Mouse (Mus musculus) CH12.LX (cell line): ENCODE measurements around the gene Nck2. TPM values are rescaled to one million over a fixed set of nuclear protein-coding genes. Genes with fewer than 3 reads are reported as not detected.
A peak's percentile ranks its signal among the peaks of the same experiment; 100 is the strongest.

ENCODE experiments used
- DNase-seq: peaks from one replicate; pipeline ENCODE4 v3.0.0-alpha.2; 2013; ENCODE audit errors: extremely low read depth
- H3K27ac ChIP-seq: 2 replicates; pipeline ENCODE4 v1.5.1; 2012; ENCODE audit warnings: low read depth, mild to moderate bottlenecking, control low read depth, moderate library complexity; ENCODE audit not compliant: insufficient read depth
- H3K27me3 ChIP-seq: replicated peaks from 2 replicates; pipeline ENCODE3; 2012; ENCODE audit warnings: inconsistent platforms
- H3K36me3 ChIP-seq, 2 experiments: replicated peaks in 1 of 2; 2 replicates each; pipeline versions ENCODE3 to v1.6.1; 2012; ENCODE audit warnings: inconsistent platforms in 1 of 2, low read length in 1 of 2, mild to moderate bottlenecking in 1 of 2, mixed read lengths in 1 of 2, moderate library complexity in 1 of 2; ENCODE audit not compliant: control insufficient read depth in 1 of 2, insufficient read depth in 1 of 2
- H3K4me1 ChIP-seq, 2 experiments: 2 replicates each; pipeline ENCODE4 v1.6.1; 2012; ENCODE audit warnings: inconsistent platforms in 1 of 2, moderate library complexity in 1 of 2; ENCODE audit not compliant: insufficient read depth in 2 of 2, control insufficient read depth in 1 of 2
- H3K4me2 ChIP-seq: 2 replicates; pipeline ENCODE4 v1.6.1; 2012; ENCODE audit warnings: low read depth, mild to moderate bottlenecking, control low read depth; ENCODE audit not compliant: poor library complexity, insufficient read depth, severe bottlenecking
- H3K4me3 ChIP-seq, 3 experiments: fragments of 150-350 bp in 1 of 3; sonication (generic) in 1 of 3; replicated peaks in 1 of 3; 2 replicates each; pipeline versions ENCODE3 to v1.5.1; 2011 to 2012; ENCODE audit warnings: low read depth in 2 of 3, low read length in 2 of 3, mild to moderate bottlenecking in 2 of 3, moderate library complexity in 2 of 3, control low read depth in 1 of 3, improper control_type of control experiment in 1 of 3, inconsistent platforms in 1 of 3, mixed read lengths in 1 of 3; ENCODE audit not compliant: poor library complexity in 1 of 3
- H3K79me2 ChIP-seq: replicated peaks from 2 replicates; pipeline ENCODE4 v1.6.1; 2012; ENCODE audit warnings: mild to moderate bottlenecking, moderate library complexity; ENCODE audit not compliant: control insufficient read depth, poor library complexity, insufficient read depth, severe bottlenecking; ENCODE audit errors: extremely low read depth
- H3K9ac ChIP-seq: 2 replicates; pipeline ENCODE4 v1.6.1; 2012; ENCODE audit warnings: low read depth, mild to moderate bottlenecking, control low read depth, moderate library complexity; ENCODE audit not compliant: insufficient read depth
- H3K9me3 ChIP-seq: replicated peaks from 2 replicates; pipeline ENCODE3; 2012; ENCODE audit warnings: low read length, inconsistent platforms, mixed read lengths
- BHLHE40 ChIP-seq: IDR thresholded peaks from 2 replicates; pipeline ENCODE4 v1.6.1; 2011; ENCODE audit warnings: mild to moderate bottlenecking, low read depth, low read length, improper control_type of control experiment
- CTCF ChIP-seq, 2 experiments: IDR thresholded peaks in 1 of 2; conservative IDR thresholded peaks in 1 of 2; 2 replicates each; pipeline ENCODE4 v1.5.1; 2011 to 2012; ENCODE audit warnings: low read depth in 2 of 2, low read length in 2 of 2, improper control_type of control experiment in 1 of 2, inconsistent platforms in 1 of 2, mild to moderate bottlenecking in 1 of 2, moderate library complexity in 1 of 2
- E2F4 ChIP-seq: IDR thresholded peaks from 2 replicates; pipeline ENCODE4 v1.6.1; 2011; ENCODE audit warnings: low read depth, low read length, improper control_type of control experiment; ENCODE audit not compliant: insufficient replicate concordance
- ETS1 ChIP-seq: conservative IDR thresholded peaks from 2 replicates; pipeline ENCODE4 v1.6.1; 2012; ENCODE audit warnings: low read depth, mild to moderate bottlenecking, inconsistent platforms, low read length, improper control_type of control experiment, moderate library complexity
- GABPA ChIP-seq: IDR thresholded peaks from 2 replicates; pipeline ENCODE4 v1.6.1; 2012; ENCODE audit warnings: low read depth, low read length, improper control_type of control experiment, inconsistent platforms; ENCODE audit not compliant: insufficient replicate concordance
- HCFC1 ChIP-seq: IDR thresholded peaks from 2 replicates; pipeline ENCODE4 v1.6.1; 2012; ENCODE audit warnings: low read depth, mild to moderate bottlenecking, inconsistent platforms, low read length, improper control_type of control experiment
- IRF4 ChIP-seq: IDR thresholded peaks from 2 replicates; pipeline ENCODE4 v1.6.1; 2014; ENCODE audit warnings: low read depth, mild to moderate bottlenecking, inconsistent platforms, low read length, improper control_type of control experiment
- JUN ChIP-seq: IDR thresholded peaks from 2 replicates; pipeline ENCODE4 v1.6.1; 2011; ENCODE audit warnings: low read depth, mild to moderate bottlenecking, low read length, improper control_type of control experiment, moderate library complexity; ENCODE audit not compliant: insufficient read depth
- MAFK ChIP-seq: IDR thresholded peaks from 2 replicates; pipeline ENCODE4 v1.6.1; 2011; ENCODE audit warnings: low read length, improper control_type of control experiment; ENCODE audit not compliant: insufficient replicate concordance
- MAX ChIP-seq: IDR thresholded peaks from 2 replicates; pipeline ENCODE4 v1.6.1; 2011; ENCODE audit warnings: low read length, improper control_type of control experiment
- MEF2A ChIP-seq: IDR thresholded peaks from 2 replicates; pipeline ENCODE4 v1.6.1; 2014; ENCODE audit warnings: low read depth, mild to moderate bottlenecking, inconsistent platforms, low read length, improper control_type of control experiment, borderline replicate concordance
- MXI1 ChIP-seq: IDR thresholded peaks from 2 replicates; pipeline ENCODE4 v1.6.1; 2011; ENCODE audit warnings: mild to moderate bottlenecking, low read depth, low read length, improper control_type of control experiment
- NELFE ChIP-seq: IDR thresholded peaks from 2 replicates; pipeline ENCODE4 v1.6.1; 2011; ENCODE audit warnings: low read depth, low read length, improper control_type of control experiment
- NRF1 ChIP-seq: IDR thresholded peaks from 2 replicates; pipeline ENCODE4 v1.6.1; 2014; ENCODE audit warnings: low read depth, mild to moderate bottlenecking, inconsistent platforms, low read length, improper control_type of control experiment, moderate library complexity
- PAX5 ChIP-seq: IDR thresholded peaks from 2 replicates; pipeline ENCODE4 v1.6.1; 2012; ENCODE audit warnings: low read length, inconsistent platforms, mixed read lengths
- RCOR1 ChIP-seq: conservative IDR thresholded peaks from 2 replicates; pipeline ENCODE4 v1.6.1; 2012; ENCODE audit warnings: low read depth, mild to moderate bottlenecking, inconsistent platforms, low read length, improper control_type of control experiment
- SIN3A ChIP-seq: IDR thresholded peaks from 2 replicates; pipeline ENCODE4 v1.6.1; 2012; ENCODE audit warnings: low read length, improper control_type of control experiment, inconsistent platforms
- TBP ChIP-seq: conservative IDR thresholded peaks from 2 replicates; pipeline ENCODE4 v1.6.1; 2011; ENCODE audit warnings: low read depth, low read length, improper control_type of control experiment
- UBTF ChIP-seq: IDR thresholded peaks from 2 replicates; pipeline ENCODE4 v1.6.1; 2012; ENCODE audit warnings: low read depth, mild to moderate bottlenecking, inconsistent platforms, low read length, improper control_type of control experiment, moderate library complexity
- USF1 ChIP-seq: IDR thresholded peaks from 2 replicates; pipeline ENCODE4 v1.6.1; 2014; ENCODE audit warnings: low read depth, mild to moderate bottlenecking, inconsistent platforms, low read length, improper control_type of control experiment
- USF2 ChIP-seq: conservative IDR thresholded peaks from 2 replicates; pipeline ENCODE4 v1.6.1; 2011; ENCODE audit warnings: low read depth, low read length, improper control_type of control experiment
- ZC3H11A ChIP-seq: IDR thresholded peaks from 2 replicates; pipeline ENCODE4 v1.6.1; 2012; ENCODE audit warnings: low read depth, mild to moderate bottlenecking, inconsistent platforms, low read length, improper control_type of control experiment
- ZMIZ1 ChIP-seq: IDR thresholded peaks from 2 replicates; pipeline ENCODE4 v1.6.1; 2012; ENCODE audit warnings: low read depth, mild to moderate bottlenecking, inconsistent platforms, low read length, improper control_type of control experiment
- dilution Hi-C: fragments of 300-500 bp; cut with MboI; formaldehyde crosslinking; loops from 2 replicates; pipeline ENCODE4 v1.14.3; 2020; ENCODE audit warnings: low sequenced_read_pairs; ENCODE audit not compliant: extremely low pct_unique_long_range_greater_than_20kb, extremely low pct_ligation_motif_present
- in situ Hi-C: fragments of 300-500 bp; cut with MboI; formaldehyde crosslinking; loops from 3 replicates; pipeline ENCODE4 v1.14.3; 2019; ENCODE audit warnings: low sequenced_read_pairs, low pct_ligation_motif_present, low pct_unique_long_range_greater_than_20kb, mixed read lengths
- polyA plus RNA-seq: library from polyadenylated mRNA; unstranded; fragments of >175 nt; gene quantifications from 2 replicates; pipeline ENCODE4 v1.2.1, GENCODE M21; 2012; ENCODE audit warnings: low read depth; ENCODE audit not compliant: insufficient read length
- total RNA-seq, 2 experiments: library from RNA; depleted of rRNA; stranded (reverse); fragments of 300-350 nt in 1 of 2; fragments of >200 nt in 1 of 2; gene quantifications; 2 replicates each; pipeline ENCODE4 v1.2.3; 2012 to 2014

Nck2 gene
- total and polyA plus RNA-seq, 3 experiments = 4.4 to 7.6 (median 4.6) TPM

DNA sequence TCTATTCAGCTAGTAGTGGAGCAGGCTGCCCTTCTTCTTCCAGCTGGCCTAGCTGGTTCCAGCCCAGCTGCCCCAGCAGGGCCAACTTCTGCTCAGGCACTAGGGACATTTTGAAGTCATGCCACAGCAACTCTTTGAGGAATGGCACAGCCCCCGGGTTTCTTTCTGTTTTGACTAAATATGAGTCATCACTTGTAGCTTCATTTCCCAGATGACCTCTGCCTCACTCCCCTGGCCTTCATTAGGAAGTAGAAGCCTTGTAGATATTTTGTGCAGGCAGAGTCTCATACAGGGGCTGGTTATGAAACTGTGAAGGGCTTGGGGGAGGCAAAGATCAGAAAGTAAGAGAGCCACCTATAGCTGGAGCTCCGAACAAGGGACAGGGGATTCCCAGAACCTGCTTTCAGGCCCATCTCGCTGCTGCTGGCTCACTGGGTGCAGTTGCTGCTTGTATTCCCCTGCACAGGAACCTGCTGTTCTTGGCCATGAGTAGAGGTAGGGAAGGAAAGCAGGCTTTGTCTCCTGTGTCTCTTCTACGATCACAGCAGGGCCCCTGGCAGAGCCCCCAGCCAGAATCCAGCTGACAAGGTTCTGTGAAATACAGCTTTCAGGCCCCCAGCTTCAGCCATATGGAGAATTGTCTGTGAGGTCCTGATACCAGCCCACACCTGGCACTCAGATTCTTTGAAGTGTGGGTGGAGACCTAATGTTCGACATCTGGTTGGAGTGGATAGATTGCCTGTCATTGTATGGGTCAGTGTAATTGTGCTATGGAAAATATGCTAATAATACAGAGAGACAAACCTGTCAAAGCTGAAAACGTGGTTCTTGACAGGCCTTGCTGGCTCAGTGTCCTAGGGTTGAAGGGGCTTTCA, 30.4 kb downstream of the Nck2 start (continued):
- peak; percentile 68 for TF ChIP-seq MAFK

DNA sequence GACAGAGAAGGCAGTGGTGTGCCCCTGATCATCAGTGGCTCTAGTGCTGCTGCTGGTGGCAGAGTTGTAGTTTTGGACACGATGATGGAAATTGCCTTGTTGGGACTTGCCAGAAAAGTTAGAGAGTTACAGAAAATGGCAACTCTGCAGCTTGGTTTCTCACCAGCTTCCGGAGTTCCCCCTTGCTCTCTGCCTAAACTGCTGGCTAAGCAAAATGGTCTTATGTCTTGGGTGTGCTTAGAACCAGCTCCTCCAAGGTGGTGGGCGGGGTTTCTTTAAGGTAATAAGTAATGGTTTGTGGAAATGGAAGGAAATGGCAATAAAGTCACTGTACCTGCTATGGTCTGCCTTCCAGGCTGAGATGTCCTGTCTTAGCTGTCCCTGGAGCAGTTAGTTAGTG, 33.6 kb downstream of the Nck2 start:
- in situ Hi-C loops = no loop called here
- H3K79me2 ChIP-seq = no peaks in the 10 kb centered on the region
- DNase-seq = no peak
- H3K9ac ChIP-seq = no peak overlapping the region
- no peaks in the 10 kb centered on the region for H3K9me3 ChIP-seq
- TF ChIP-seq SIN3A (no peak), MAFK (peak; percentile 98), USF1 (no peak)
- TF ChIP-seq, all 38 proteins: peak for 1
- dilution Hi-C loops = no loop called here
- Histone ChIP-seq H3K36me3 (peaks cover 0 to 2% of the 10 kb centered on the region in 2 experiments), H3K4me3 (no peak overlapping the region), H3K4me1 (peaks cover 23 to 54% of the 10 kb centered on the region in 2 experiments), H3K27ac (no peak overlapping the region), H3K4me2 (no peak overlapping the region), H3K27me3 (no peaks in the 10 kb centered on the region)

DNA sequence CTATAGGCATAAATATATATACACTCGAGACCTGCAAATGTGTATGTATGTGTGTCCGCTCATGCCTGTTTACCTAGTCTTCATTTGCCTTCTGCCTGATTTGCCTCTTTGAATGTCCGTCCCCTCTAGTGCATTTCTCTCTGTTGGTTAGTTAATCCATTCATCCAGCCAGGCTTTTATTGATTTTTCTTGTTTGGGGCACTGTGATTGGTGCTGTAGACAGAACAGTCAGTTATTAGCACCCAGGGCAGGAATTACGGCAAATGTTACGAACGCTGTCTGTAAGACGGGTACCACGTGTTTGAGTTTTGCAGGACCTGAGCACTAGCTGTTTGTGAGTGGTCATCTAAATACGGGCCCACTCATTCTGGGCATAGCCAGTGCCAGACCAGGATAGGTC, 40.8 kb downstream of the Nck2 start:
- Histone ChIP-seq H3K27ac (no peak overlapping the region), H3K27me3 (no peaks in the 10 kb centered on the region), H3K9ac (no peak overlapping the region), H3K9me3 (no peaks in the 10 kb centered on the region), H3K79me2 (no peaks in the 10 kb centered on the region), H3K4me1 (peaks cover 10 to 18% of the 10 kb centered on the region in 2 experiments), H3K4me2 (no peak overlapping the region), H3K36me3 (peaks cover 0 to 3% of the 10 kb centered on the region in 2 experiments), H3K4me3 (no peak overlapping the region)
- DNase-seq = no peak
- in situ Hi-C loops = no loop called here
- no peak for TF ChIP-seq E2F4
- no peak for TF ChIP-seq BHLHE40
- no peak for TF ChIP-seq MEF2A
- TF ChIP-seq HCFC1 = no peak
- TF ChIP-seq JUN = no peak
- dilution Hi-C loops = no loop called here

DNA sequence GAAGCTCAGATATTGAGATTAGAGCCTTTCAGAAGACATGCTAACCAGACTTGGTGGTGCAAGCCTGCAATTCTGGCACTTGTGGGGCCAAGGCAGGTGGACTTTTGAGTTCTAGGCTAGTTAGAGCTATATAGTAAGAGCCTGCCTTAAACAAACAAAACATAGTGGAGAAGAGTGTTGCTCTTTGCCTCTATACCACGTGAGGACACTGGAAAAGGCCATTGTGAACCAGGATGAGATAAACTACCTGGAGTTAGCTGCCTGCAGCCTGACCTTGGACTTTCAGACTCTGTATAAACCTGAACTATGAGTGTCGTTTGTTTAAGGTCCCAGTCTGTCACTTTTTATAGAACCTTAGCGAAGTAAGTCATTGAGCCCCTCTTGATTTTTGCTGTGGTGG, 42.1 kb downstream of the Nck2 start:
- no peak for DNase-seq
- Histone ChIP-seq H3K36me3 (peaks cover 0 to 3% of the 10 kb centered on the region in 2 experiments), H3K27me3 (no peaks in the 10 kb centered on the region), H3K27ac (no peak overlapping the region), H3K9me3 (no peaks in the 10 kb centered on the region), H3K79me2 (no peaks in the 10 kb centered on the region), H3K4me2 (no peak overlapping the region), H3K9ac (no peak overlapping the region), H3K4me3 (no peak overlapping the region), H3K4me1 (peaks cover 10 to 19% of the 10 kb centered on the region in 2 experiments)
- in situ Hi-C loops (no loop called here), dilution Hi-C loops (no loop called here)
- no peak for TF ChIP-seq USF2
- no peak for TF ChIP-seq GABPA
- TF ChIP-seq NRF1 = no peak
- no peak for TF ChIP-seq NELFE
- no peak for TF ChIP-seq IRF4
- no peak for TF ChIP-seq PAX5
- TF ChIP-seq UBTF = no peak
- TF ChIP-seq ETS1 = no peak
- no peak for TF ChIP-seq USF1
- no peak for TF ChIP-seq CTCF (conservative IDR thresholded peaks at IDR 0.05 in 1 of 2, IDR thresholded peaks at IDR 0.05 in 1 of 2; ENCODE audit: low read depth in 2 of 2, low read length in 2 of 2)
- TF ChIP-seq ZC3H11A = no peak
- TF ChIP-seq RCOR1 = no peak
- no peak for TF ChIP-seq TBP
- no peak for TF ChIP-seq MAX
- no peak for TF ChIP-seq ZMIZ1
- no peak for TF ChIP-seq SIN3A
- TF ChIP-seq MXI1 = no peak
